Mouse (Mus musculus): ENCODE measurements at regions not wholly inside any gene's neighbourhood (a gene's known extent, or its start where the extent isn't known, plus 50 kb on each side); places are given as distances from the start of the nearest gene placed in this dataset.

DNA sequence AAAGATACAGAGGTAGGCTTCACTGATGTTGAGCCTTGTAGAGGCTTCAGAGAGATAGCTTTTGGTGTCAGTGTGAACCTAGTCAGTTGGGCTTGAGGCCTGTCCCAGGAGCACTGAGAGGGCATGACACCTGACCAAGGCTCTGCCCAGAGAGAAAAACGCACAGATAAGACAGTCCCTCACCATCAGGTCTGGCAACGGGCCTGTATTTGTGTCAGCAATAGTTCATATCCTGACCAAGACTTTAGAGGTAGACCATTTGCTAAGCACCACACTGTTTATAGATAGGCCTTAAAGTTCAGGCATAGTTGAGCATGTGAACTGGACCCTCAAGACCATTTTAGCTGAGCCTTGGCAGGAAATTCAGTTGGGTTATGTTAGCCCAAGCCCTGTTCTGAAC is 60.4 kb upstream of the C2cd4b start:
- TF ChIP-seq CTCF (IDR thresholded peaks at IDR 0.05; ENCODE audit: low read depth) (no peak), EP300 (IDR thresholded peaks at IDR 0.05; ENCODE audit: low read depth) (no peak)

Measured in liver, postnatal 0 days (tissue).